Mouse (Mus musculus) midbrain, embryonic 14.5 days (tissue): ENCODE results near the gene Ajuba. TPM values are rescaled to one million over a fixed set of nuclear protein-coding genes. Genes with fewer than 3 reads are reported as not detected.

ENCODE experiments used
- ATAC-seq: fragments of 200-750 bp; cut with Nextera tagmentation; 2 replicates; pipeline ENCODE4 v1.8.0; 2017; ENCODE audit warnings: moderate number of reproducible peaks, moderate library complexity; ENCODE audit not compliant: low FRiP score, low TSS enrichment
- DNase-seq: peaks from one replicate; pipeline ENCODE4 v3.0.0-alpha.2; 2015
- H3K27ac ChIP-seq: fragments of 300-500 bp; sonication (generic); replicated peaks from 2 replicates; pipeline ENCODE4 v1.5.1; 2014; ENCODE audit warnings: mild to moderate bottlenecking, low read depth, low read length, moderate library complexity
- H3K27me3 ChIP-seq: fragments of 300-500 bp; sonication (generic); 2 replicates; pipeline ENCODE4 v1.6.1; 2014; ENCODE audit warnings: low read length, control low read depth, mixed read lengths; ENCODE audit not compliant: control insufficient read depth, insufficient read depth
- H3K36me3 ChIP-seq: fragments of 300-500 bp; sonication (generic); 2 replicates; pipeline ENCODE4 v1.6.1; 2014; ENCODE audit warnings: low read length, control low read depth; ENCODE audit not compliant: control insufficient read depth, insufficient read depth
- H3K4me1 ChIP-seq: fragments of 300-500 bp; sonication (generic); 2 replicates; pipeline ENCODE4 v1.6.1; 2014; ENCODE audit warnings: mild to moderate bottlenecking, antibody characterized with exemption, low read length, control low read depth; ENCODE audit not compliant: control insufficient read depth, insufficient read depth
- H3K4me2 ChIP-seq: fragments of 300-500 bp; sonication (generic); 2 replicates; pipeline ENCODE4 v1.6.1; 2014; ENCODE audit warnings: mild to moderate bottlenecking, low read length, moderate library complexity
- H3K4me3 ChIP-seq: fragments of 300-500 bp; sonication (generic); replicated peaks from 2 replicates; pipeline ENCODE4 v1.5.1; 2014; ENCODE audit warnings: low read depth, low read length
- H3K9ac ChIP-seq: fragments of 300-500 bp; sonication (generic); replicated peaks from 2 replicates; pipeline ENCODE4 v1.6.1; 2014; ENCODE audit warnings: mild to moderate bottlenecking, low read length, moderate library complexity
- H3K9me3 ChIP-seq: fragments of 300-500 bp; sonication (generic); 2 replicates; pipeline ENCODE4 v1.6.1; 2016; ENCODE audit warnings: low read length, control low read depth, mixed read lengths; ENCODE audit not compliant: control insufficient read depth
- WGBS: fragments of 180-500 bp; shearing (Covaris S2); extraction: QIAGEN DNeasy Blood & Tissue Kit; methylation state at CpG from one replicate; pipeline ENCODE4 v1.1.7; 2014; 5-methylcytosine and 5-hydroxymethylcytosine counted together
- polyA plus RNA-seq: library from polyadenylated mRNA; unstranded; fragments of >200 nt; fragmentation: Nextera tagmentation; extraction: Ambion mirVana; gene quantifications from 2 replicates; pipeline ENCODE4 v1.2.1, GENCODE M21; 2014

Gene Ajuba
- polyA plus RNA-seq, 1 experiment from 2014 or later = 4.8 TPM

GRCm38 (mm10) chr14:54597084-54597483 lies 19.7 kb upstream of the Ajuba start:
- no peak overlapping the region for H3K4me3 ChIP-seq
- H3K27me3 ChIP-seq = no peaks in the 10 kb centered on the region
- ATAC-seq (no peak), DNase-seq (no peak)
- H3K9ac ChIP-seq = no peak overlapping the region
- 85% methylated on average over 7 of the region's 7 CpGs for WGBS
- H3K9me3 ChIP-seq = no peaks in the 10 kb centered on the region
- H3K27ac ChIP-seq = no peak overlapping the region
- 0 out of 2 replicates have a peak, but pooled peaks cover under 1% of the 10 kb centered on the region for H3K4me1 ChIP-seq
- peaks cover 15% of the 10 kb centered on the region; the same call in 1 of the 2 replicates for H3K36me3 ChIP-seq
- H3K4me2 ChIP-seq = no peak overlapping the region

DNA sequence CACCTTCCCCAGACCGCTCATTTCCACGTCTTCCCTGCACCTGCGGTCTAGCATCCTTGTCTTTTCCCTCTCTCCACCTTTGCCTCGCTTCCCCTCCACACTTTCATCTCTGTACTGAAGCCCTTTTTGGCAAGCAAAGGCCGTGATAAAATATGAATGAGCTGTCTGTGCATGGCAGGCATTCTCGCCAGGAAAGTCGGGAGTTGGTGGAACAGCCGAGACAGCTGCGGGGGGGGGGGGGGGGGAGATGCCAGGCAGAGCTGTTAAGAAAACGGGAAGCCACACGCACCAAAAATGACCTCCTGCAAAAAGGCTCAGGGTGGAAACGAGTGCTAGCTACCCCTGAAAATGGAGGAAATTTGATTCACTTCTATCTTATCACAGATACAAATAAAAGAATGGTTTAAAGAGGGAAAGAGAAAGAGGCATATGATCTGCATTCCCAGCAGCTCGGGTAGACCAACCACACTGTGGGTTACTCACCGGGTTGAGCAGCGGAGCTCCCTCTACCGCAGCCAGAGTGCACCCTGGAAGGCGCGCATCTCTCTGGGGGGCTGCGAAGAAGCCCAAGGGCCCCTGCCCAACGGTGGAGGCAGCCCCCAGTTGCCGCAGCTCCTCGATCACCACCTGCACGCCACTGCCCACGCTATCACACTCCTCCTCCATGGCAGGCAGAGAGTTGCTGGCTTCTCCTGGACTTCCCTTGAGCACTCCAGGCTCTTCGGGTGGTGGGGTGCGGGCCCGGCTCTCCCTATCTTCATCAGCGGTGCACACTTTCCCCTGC lies 17.5 kb upstream of the Ajuba start:
- H3K4me3 ChIP-seq = no peak overlapping the region
- no peak overlapping the region for H3K4me2 ChIP-seq
- no peaks in the 10 kb centered on the region for H3K27me3 ChIP-seq
- DNase-seq (no peak), ATAC-seq (no peak)
- H3K9ac ChIP-seq = no peak overlapping the region
- no peaks in the 10 kb centered on the region for H3K9me3 ChIP-seq
- H3K4me1 ChIP-seq = no peaks in the 10 kb centered on the region
- H3K36me3 ChIP-seq = peaks cover 17% of the 10 kb centered on the region; the same call in 1 of the 2 replicates
- WGBS = 68% methylated on average over 28 of the region's 28 CpGs
- H3K27ac ChIP-seq = no peak overlapping the region

DNA sequence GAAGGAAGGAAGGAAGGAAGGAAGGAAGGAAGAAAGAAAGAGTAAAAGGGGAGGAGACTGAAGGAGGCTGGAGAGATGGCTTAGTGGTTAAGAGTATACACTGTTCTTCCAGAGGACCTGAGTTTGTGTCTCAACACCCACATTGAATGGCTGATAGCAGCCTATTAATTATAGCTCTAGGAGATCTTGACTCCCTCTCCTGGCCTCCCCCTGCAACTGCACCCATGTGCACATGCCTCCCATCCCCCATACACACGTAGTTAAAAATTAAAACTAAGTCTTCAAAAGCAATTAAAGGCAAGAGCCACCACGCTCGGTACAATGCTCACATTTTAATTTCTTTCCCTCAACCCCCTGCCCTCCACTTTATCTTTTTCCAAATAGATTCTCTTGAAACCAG lies 16.7 kb upstream of the Ajuba start:
- no peak overlapping the region for H3K9ac ChIP-seq
- no peak overlapping the region for H3K4me2 ChIP-seq
- H3K9me3 ChIP-seq = no peaks in the 10 kb centered on the region
- H3K36me3 ChIP-seq = peaks cover 17% of the 10 kb centered on the region; the same call in 1 of the 2 replicates
- H3K27ac ChIP-seq = no peak overlapping the region
- 89% methylated on average over 3 of the region's 3 CpGs for WGBS
- DNase-seq (no peak), ATAC-seq (no peak)
- H3K4me1 ChIP-seq = no peaks in the 10 kb centered on the region
- H3K27me3 ChIP-seq = no peaks in the 10 kb centered on the region
- no peak overlapping the region for H3K4me3 ChIP-seq

GRCm38 (mm10) chr14:54592319-54592934 lies 15.1 kb upstream of the Ajuba start:
- Histone ChIP-seq H3K36me3 (peaks cover 17% of the 10 kb centered on the region; the same call in 1 of the 2 replicates), H3K9ac (no peak overlapping the region), H3K4me2 (no peak overlapping the region), H3K27ac (peak overlapping the region; percentile 41; the same call in 1 of the 2 replicates), H3K4me1 (no peaks in the 10 kb centered on the region), H3K4me3 (no peak overlapping the region), H3K27me3 (no peaks in the 10 kb centered on the region), H3K9me3 (no peaks in the 10 kb centered on the region)
- DNase-seq = no peak
- ATAC-seq = no peak
- 77% methylated on average over 10 of the region's 10 CpGs for WGBS

GRCm38 (mm10) chr14:54591056-54591455 lies 13.7 kb upstream of the Ajuba start:
- no peaks in the 10 kb centered on the region for H3K9me3 ChIP-seq
- ATAC-seq (no peak), DNase-seq (no peak)
- no peaks in the 10 kb centered on the region for H3K4me1 ChIP-seq
- WGBS = 93% methylated on average over 16 of the region's 16 CpGs
- peaks cover 17% of the 10 kb centered on the region; the same call in 1 of the 2 replicates for H3K36me3 ChIP-seq
- no peaks in the 10 kb centered on the region for H3K27me3 ChIP-seq
- no peak overlapping the region for H3K4me3 ChIP-seq
- H3K9ac ChIP-seq = no peak overlapping the region
- no peak overlapping the region for H3K27ac ChIP-seq
- H3K4me2 ChIP-seq = no peak overlapping the region

DNA sequence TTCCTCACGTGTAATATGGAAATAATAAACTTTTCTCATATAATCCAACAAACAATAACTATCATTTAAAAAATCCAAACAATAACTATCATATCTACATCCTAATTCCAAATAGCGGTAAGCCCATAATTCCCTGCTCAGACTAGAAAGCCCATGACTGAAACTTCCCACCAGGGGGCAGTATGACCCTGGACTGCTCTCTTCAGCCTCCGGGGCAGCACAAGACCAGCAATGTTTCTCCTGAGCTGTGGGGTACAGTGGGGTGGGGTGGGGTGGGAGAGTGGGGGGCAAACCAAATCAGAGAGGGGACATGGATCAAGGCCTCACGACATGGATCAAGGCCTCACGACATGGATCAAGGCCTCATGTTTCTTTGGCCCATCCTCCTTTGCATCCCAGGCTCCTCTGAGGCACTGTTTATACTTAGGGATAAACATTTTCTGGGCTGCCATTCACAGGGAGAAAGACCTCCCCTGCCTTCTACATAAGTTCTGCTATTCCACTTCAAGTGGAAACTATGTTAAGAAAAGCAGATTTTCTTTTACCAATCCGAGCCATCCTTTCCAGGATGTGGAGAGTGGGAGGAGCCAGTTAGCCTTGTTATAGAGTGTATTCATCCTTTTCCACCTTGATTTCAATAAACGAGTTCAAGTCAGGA lies 6.5 kb upstream of the Ajuba start:
- ATAC-seq (peak; percentile 27; the same call in 1 of the 2 replicates), DNase-seq (peak; percentile 81)
- Histone ChIP-seq H3K4me1 (no peaks in the 10 kb centered on the region), H3K27me3 (no peaks in the 10 kb centered on the region), H3K36me3 (peaks cover 17% of the 10 kb centered on the region), H3K9me3 (no peaks in the 10 kb centered on the region), H3K4me2 (no peak overlapping the region), H3K27ac (no peak overlapping the region), H3K4me3 (no peak overlapping the region), H3K9ac (no peak overlapping the region)
- 46% methylated on average over 7 of the region's 7 CpGs for WGBS

GRCm38 (mm10) chr14:54582536-54582935 lies 5.2 kb upstream of the Ajuba start:
- H3K36me3 ChIP-seq = peaks cover 17% of the 10 kb centered on the region
- ATAC-seq (no peak), DNase-seq (no peak)
- H3K4me2 ChIP-seq = no peak overlapping the region
- H3K9ac ChIP-seq = no peak overlapping the region
- 90% methylated on average over 9 of the region's 9 CpGs for WGBS
- H3K27me3 ChIP-seq = 0 out of 2 replicates have a peak, but pooled peaks cover under 1% of the 10 kb centered on the region
- no peak overlapping the region for H3K27ac ChIP-seq
- no peaks in the 10 kb centered on the region for H3K9me3 ChIP-seq
- H3K4me1 ChIP-seq = peaks cover 3% of the 10 kb centered on the region; the same call in 1 of the 2 replicates
- no peak overlapping the region for H3K4me3 ChIP-seq

DNA sequence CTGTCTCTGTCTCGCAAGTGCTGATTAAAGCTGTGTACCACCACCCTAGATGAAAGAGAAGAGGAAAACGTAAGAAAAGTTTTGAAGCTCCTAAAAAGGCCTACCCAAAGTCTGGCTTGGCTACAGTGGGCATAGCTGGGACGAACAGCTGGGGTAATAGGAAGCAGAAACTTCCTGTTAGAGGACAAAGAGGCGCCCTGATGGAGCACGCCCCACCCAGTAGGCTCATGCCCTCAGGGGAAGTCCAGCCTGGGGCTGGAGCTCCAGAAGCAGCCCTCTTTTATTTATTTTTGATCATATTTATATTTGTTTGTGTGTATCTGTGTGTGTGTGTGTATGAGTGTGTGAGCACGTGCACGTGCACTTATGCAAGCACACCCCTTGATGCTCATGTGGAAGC lies 2.3 kb upstream of the Ajuba start:
- DNase-seq = no peak
- Histone ChIP-seq H3K9ac (no peak overlapping the region), H3K4me1 (peaks cover 15% of the 10 kb centered on the region; the same call in 1 of the 2 replicates), H3K4me2 (no peak overlapping the region), H3K9me3 (no peaks in the 10 kb centered on the region), H3K27ac (no peak overlapping the region), H3K27me3 (peaks cover 14% of the 10 kb centered on the region), H3K36me3 (peaks cover 6% of the 10 kb centered on the region), H3K4me3 (no peak overlapping the region)
- WGBS = 93% methylated on average over 7 of the region's 7 CpGs
- ATAC-seq = no peak
